Mouse (Mus musculus) bone marrow macrophage, adult 2 months (primary cell): ENCODE measurements around the gene Uqcrc2.

ENCODE experiments used
- CTCF ChIP-seq: IDR thresholded peaks from 2 replicates; pipeline ENCODE4 v1.5.1; 2012; ENCODE audit warnings: low read depth, mild to moderate bottlenecking, low read length, moderate library complexity
- POLR2A ChIP-seq: IDR thresholded peaks from 2 replicates; pipeline ENCODE4 v1.6.1; 2012; ENCODE audit warnings: mild to moderate bottlenecking, low read depth, low read length, borderline replicate concordance

- TF ChIP-seq CTCF (no peak), POLR2A (no peak)
These were observed 42.1 kb downstream of the Uqcrc2 start, which contains the start of gene Mosmo for GRCm38 (mm10) chr7:120677001-120677643.
